Mouse (Mus musculus): ENCODE results near the gene Ighmbp2. TPM values are rescaled to one million over a fixed set of nuclear protein-coding genes. Genes with fewer than 3 reads are reported as not detected.
A peak's percentile ranks its signal among the peaks of the same experiment; 100 is the strongest.

Ighmbp2 gene
- polyA plus RNA-seq, 1 experiment: 6.3 TPM

- peak in 1 of 3 experiments; percentile 73 for TF ChIP-seq MYOD1 (IDR thresholded peaks at IDR 0.05; ENCODE audit: control insufficient read depth in 1 of 3, insufficient read length in 2 of 3, low read depth in 2 of 3)
- TF ChIP-seq MYOG (IDR thresholded peaks at IDR 0.05; ENCODE audit: control insufficient read depth in 1 of 3, insufficient read depth in 1 of 3, insufficient read length in 2 of 3, low read depth in 2 of 3): peak in 1 of 3 experiments; percentile 43
- TF ChIP-seq POLR2A (IDR thresholded peaks at IDR 0.05; ENCODE audit: insufficient read length, low read depth): no peak
- Histone ChIP-seq H3K4me2 (ENCODE audit: low read depth) (no peak overlapping the region), H3K36me3 (ENCODE audit: control insufficient read depth, insufficient read depth) (no peaks in the 10 kb centered on the region), H3K79me2 (ENCODE audit: control insufficient read depth, insufficient read depth) (no peaks in the 10 kb centered on the region), H3K27me3 (ENCODE audit: control insufficient read depth, insufficient read depth, insufficient read length) (no peaks in the 10 kb centered on the region), H3K4me3 (no peak overlapping the region), H3ac (ENCODE audit: control insufficient read depth, insufficient read length) (no peak overlapping the region)
These were observed 12.4 kb upstream of the Ighmbp2 start for GRCm38 (mm10) chr19:3295245-3295644.

GRCm38 (mm10) chr19:3292993-3293392 lies 10.2 kb upstream of the Ighmbp2 start:
- H3K36me3 ChIP-seq (ENCODE audit: control insufficient read depth, insufficient read depth): no peaks in the 10 kb centered on the region
- H3K27me3 ChIP-seq (ENCODE audit: control insufficient read depth, insufficient read depth, insufficient read length): no peaks in the 10 kb centered on the region
- H3ac ChIP-seq (ENCODE audit: control insufficient read depth, insufficient read length): no peak overlapping the region
- no peak overlapping the region for H3K4me3 ChIP-seq
- no peaks in the 10 kb centered on the region for H3K79me2 ChIP-seq (ENCODE audit: control insufficient read depth, insufficient read depth)
- no peak for TF ChIP-seq CEBPB (IDR thresholded peaks at IDR 0.05; ENCODE audit: insufficient read depth, poor library complexity, severe bottlenecking)
- peak; percentile 52 for TF ChIP-seq USF1 (IDR thresholded peaks at IDR 0.05; ENCODE audit: low read depth)
- no peak for TF ChIP-seq POLR2A (IDR thresholded peaks at IDR 0.05; ENCODE audit: insufficient read length, low read depth)
- TF ChIP-seq MYOG (IDR thresholded peaks at IDR 0.05; ENCODE audit: control insufficient read depth in 1 of 3, insufficient read depth in 1 of 3, insufficient read length in 2 of 3, low read depth in 2 of 3): no peak
- no peak for TF ChIP-seq POLR2AphosphoS2 (IDR thresholded peaks at IDR 0.05; ENCODE audit: insufficient read length, low read depth)
- peak in 1 of 3 experiments; percentile 69 for TF ChIP-seq MYOD1 (IDR thresholded peaks at IDR 0.05; ENCODE audit: control insufficient read depth in 1 of 3, insufficient read length in 2 of 3, low read depth in 2 of 3)
- no peak for TF ChIP-seq TCF3 (IDR thresholded peaks at IDR 0.05; ENCODE audit: insufficient read length, low read depth)
- TF ChIP-seq MAX (IDR thresholded peaks at IDR 0.05; ENCODE audit: low read depth): no peak
- TF ChIP-seq REST (IDR thresholded peaks at IDR 0.05; ENCODE audit: insufficient read depth, insufficient read length): no peak
- no peak for TF ChIP-seq SRF (IDR thresholded peaks at IDR 0.05; ENCODE audit: control insufficient read depth, insufficient read length, low read depth)
- no peak for TF ChIP-seq TCF12 (IDR thresholded peaks at IDR 0.05; ENCODE audit: insufficient read depth, poor library complexity, severe bottlenecking)
- no peak overlapping the region for H3K4me2 ChIP-seq (ENCODE audit: low read depth)

DNA sequence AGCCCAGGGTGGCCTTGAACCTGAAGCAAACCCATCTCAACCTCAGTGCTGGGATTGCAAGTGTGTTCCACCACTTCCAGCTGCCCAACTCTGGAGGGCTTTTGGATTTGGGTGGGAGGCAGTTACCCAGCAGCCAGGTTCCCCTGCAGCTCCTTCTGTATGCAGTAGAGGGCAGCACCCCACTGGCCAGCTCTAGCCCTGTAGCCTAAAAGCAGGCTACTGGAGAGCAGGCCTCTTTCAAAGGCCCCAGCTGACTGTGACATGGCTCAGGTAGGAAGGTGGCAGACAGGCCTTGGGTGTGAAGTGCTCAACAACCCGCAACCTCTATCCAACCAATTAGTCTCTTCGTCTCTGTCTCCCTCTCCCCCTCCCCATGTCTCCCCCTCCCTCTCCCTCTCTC lies 9.2 kb upstream of the Ighmbp2 start:
- H3K36me3 ChIP-seq (ENCODE audit: control insufficient read depth, insufficient read depth): no peaks in the 10 kb centered on the region
- H3K79me2 ChIP-seq (ENCODE audit: control insufficient read depth, insufficient read depth): no peaks in the 10 kb centered on the region
- TF ChIP-seq MYOG (IDR thresholded peaks at IDR 0.05; ENCODE audit: control insufficient read depth in 1 of 3, insufficient read depth in 1 of 3, insufficient read length in 2 of 3, low read depth in 2 of 3) (no peak), MAX (IDR thresholded peaks at IDR 0.05; ENCODE audit: low read depth) (no peak), REST (IDR thresholded peaks at IDR 0.05; ENCODE audit: insufficient read depth, insufficient read length) (no peak), TCF3 (IDR thresholded peaks at IDR 0.05; ENCODE audit: insufficient read length, low read depth) (no peak)
- H3K27me3 ChIP-seq (ENCODE audit: control insufficient read depth, insufficient read depth, insufficient read length): no peaks in the 10 kb centered on the region
- H3K4me3 ChIP-seq: no peak overlapping the region
- H3K4me2 ChIP-seq (ENCODE audit: low read depth): no peak overlapping the region
- no peak overlapping the region for H3ac ChIP-seq (ENCODE audit: control insufficient read depth, insufficient read length)

DNA sequence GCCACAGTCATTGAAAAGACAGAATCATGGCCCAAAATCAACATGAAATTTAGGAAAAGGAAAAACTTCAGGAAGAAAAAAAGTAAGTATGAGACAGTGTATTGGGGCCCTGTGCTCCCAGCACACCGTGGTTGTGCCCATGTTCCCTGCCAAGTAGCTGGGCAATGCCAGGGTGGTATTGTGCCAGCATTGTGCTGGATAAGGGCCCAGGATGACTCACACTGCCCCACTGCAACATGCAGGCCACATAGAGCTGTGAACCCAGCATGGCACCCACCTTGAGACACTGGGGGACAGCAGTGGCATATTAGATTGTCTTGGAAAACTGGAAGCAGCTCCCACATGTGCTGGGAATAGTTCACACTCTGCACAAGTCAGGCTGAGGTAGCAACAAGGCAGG lies 6.2 kb upstream of the Ighmbp2 start:
- no peaks in the 10 kb centered on the region for H3K27me3 ChIP-seq (ENCODE audit: control insufficient read depth, insufficient read depth, insufficient read length)
- no peak overlapping the region for H3K4me3 ChIP-seq
- peaks cover 4% of the 10 kb centered on the region for H3K79me2 ChIP-seq (ENCODE audit: control insufficient read depth, insufficient read depth)
- H3K4me2 ChIP-seq (ENCODE audit: low read depth): no peak overlapping the region
- H3K36me3 ChIP-seq (ENCODE audit: control insufficient read depth, insufficient read depth): no peaks in the 10 kb centered on the region
- TF ChIP-seq TCF3 (IDR thresholded peaks at IDR 0.05; ENCODE audit: insufficient read length, low read depth) (no peak), SRF (IDR thresholded peaks at IDR 0.05; ENCODE audit: control insufficient read depth, insufficient read length, low read depth) (no peak)
- no peak overlapping the region for H3ac ChIP-seq (ENCODE audit: control insufficient read depth, insufficient read length)

DNA sequence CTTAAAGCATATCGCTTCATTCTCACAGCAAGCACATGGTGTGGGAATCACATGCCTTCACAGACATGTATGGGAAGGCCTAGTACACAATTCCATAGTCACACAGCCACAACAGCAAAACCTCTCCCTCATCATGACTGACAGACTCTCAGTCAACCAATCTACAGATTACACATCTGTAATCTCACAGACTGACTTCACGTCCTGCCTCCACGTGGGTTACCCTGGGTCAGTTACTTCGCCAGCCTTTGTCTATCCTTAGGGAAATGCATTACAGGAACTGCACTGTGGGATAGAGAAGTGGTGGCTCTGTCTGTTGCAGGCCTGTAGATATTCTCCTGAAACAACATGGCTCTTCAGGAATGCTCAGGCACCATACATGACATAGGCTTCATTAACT lies 931 bp downstream of the Ighmbp2 start:
- peak overlapping the region; percentile 31 for H3ac ChIP-seq (ENCODE audit: control insufficient read depth, insufficient read length)
- H3K4me2 ChIP-seq (ENCODE audit: low read depth): peak overlapping the region; percentile 99
- no peaks in the 10 kb centered on the region for H3K36me3 ChIP-seq (ENCODE audit: control insufficient read depth, insufficient read depth)
- TF ChIP-seq POLR2AphosphoS2 (IDR thresholded peaks at IDR 0.05; ENCODE audit: insufficient read length, low read depth) (no peak), MYOD1 (IDR thresholded peaks at IDR 0.05; ENCODE audit: control insufficient read depth in 1 of 3, insufficient read length in 2 of 3, low read depth in 2 of 3) (no peak), TCF3 (IDR thresholded peaks at IDR 0.05; ENCODE audit: insufficient read length, low read depth) (no peak), USF1 (IDR thresholded peaks at IDR 0.05; ENCODE audit: low read depth) (no peak), E2F4 (IDR thresholded peaks at IDR 0.05; ENCODE audit: insufficient read depth) (no peak), MAX (IDR thresholded peaks at IDR 0.05; ENCODE audit: low read depth) (no peak), POLR2A (IDR thresholded peaks at IDR 0.05; ENCODE audit: insufficient read length, low read depth) (no peak), TCF12 (IDR thresholded peaks at IDR 0.05; ENCODE audit: insufficient read depth, poor library complexity, severe bottlenecking) (no peak), CEBPB (IDR thresholded peaks at IDR 0.05; ENCODE audit: insufficient read depth, poor library complexity, severe bottlenecking) (no peak), REST (IDR thresholded peaks at IDR 0.05; ENCODE audit: insufficient read depth, insufficient read length) (no peak), SRF (IDR thresholded peaks at IDR 0.05; ENCODE audit: control insufficient read depth, insufficient read length, low read depth) (no peak), MYOG (IDR thresholded peaks at IDR 0.05; ENCODE audit: control insufficient read depth in 1 of 3, insufficient read depth in 1 of 3, insufficient read length in 2 of 3, low read depth in 2 of 3) (no peak)
- H3K79me2 ChIP-seq (ENCODE audit: control insufficient read depth, insufficient read depth): peaks cover 28% of the 10 kb centered on the region
- no peaks in the 10 kb centered on the region for H3K27me3 ChIP-seq (ENCODE audit: control insufficient read depth, insufficient read depth, insufficient read length)
- H3K4me3 ChIP-seq: peak overlapping the region; percentile 82

All from myocyte (in vitro differentiated cells).